Mouse (Mus musculus): ENCODE data around the gene Hpca.

DNA sequence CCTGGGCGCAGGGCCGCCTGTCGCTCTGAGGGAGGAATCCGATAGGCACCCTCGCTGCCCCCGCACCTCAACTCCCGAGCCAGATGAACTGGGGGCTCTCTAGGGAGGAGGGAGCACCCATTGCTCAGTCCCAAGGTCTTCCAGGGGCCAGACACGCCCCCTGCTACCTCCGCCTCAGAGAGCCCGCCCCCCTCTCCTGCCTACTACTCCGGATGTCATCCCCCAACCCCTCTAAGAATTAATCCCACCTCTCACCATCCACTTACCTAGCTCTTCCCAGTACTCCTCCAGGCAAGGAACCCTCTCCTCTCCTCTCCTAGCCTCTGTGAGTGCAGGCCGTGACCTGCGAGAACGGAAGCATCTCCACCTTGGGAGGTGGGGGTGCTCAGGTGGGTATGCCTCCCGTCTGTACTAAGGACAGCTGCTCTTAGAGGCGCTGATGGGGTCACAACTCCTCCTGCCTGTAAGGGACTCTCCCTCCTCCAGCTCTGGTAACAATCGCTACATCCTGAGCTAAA, at the start of gene Hpca:
- TF ChIP-seq CTCF (IDR thresholded peaks at IDR 0.05; ENCODE audit: low read depth, low read length) = no peak
- TF ChIP-seq POLR2A (IDR thresholded peaks at IDR 0.05; ENCODE audit: extremely low read depth, insufficient read depth, low read length) = no peak
